Mouse (Mus musculus) frontal cortex, postnatal 10 days (tissue): ENCODE measurements around the gene Astl.
A peak's percentile ranks its signal among the peaks of the same experiment; 100 is the strongest.

Source experiments
- DNase-seq, 2 experiments: peaks; one replicate each; pipeline ENCODE4 v3.0.0; 2022; ENCODE audit warnings: low spot score in 2 of 2, mixed read lengths in 1 of 2

Astl gene

GRCm38 (mm10) chr2:127324456-127324855 lies 14.0 kb upstream of the Astl start:
- no peak for DNase-seq

DNA sequence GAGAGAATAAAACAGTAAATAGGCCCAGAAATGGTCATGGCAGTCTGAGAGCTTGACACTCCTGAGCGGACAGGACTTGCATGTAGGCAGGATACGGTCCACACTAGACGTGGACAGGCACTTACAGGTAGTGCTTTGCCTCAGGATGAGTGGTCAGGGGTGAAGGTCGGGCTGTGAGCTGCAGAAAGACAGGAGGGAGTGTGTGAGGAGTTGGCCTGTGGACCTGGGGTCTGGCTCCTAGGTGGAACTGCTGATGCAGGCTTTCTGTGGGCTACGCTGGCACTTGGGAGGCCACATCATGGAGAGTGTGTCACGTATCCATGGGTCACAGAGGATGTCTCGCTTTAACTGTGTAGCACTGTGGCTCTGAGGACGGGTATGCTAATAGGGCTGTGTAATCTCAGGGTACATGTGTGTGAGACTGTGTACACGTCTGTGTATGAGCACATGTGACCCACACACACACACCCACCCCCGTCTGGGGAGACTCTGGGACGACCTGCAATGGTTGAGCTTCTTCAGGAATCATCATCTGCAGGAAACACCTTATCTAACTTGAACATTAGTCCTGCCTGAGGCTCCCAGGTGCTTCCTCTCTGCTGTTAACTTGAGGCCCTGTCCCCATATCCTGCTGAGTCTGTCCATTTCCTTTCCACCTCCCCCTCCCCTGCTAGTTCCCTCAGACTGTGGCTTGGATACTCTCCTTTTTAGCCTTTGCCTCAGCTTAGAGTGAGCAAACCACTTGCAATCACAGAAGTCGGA lies 10.2 kb upstream of the Astl start:
- DNase-seq = no peak

GRCm38 (mm10) chr2:127332807-127333570 lies 5.5 kb upstream of the Astl start:
- DNase-seq = no peak

GRCm38 (mm10) chr2:127333945-127334603 lies 4.4 kb upstream of the Astl start:
- no peak for DNase-seq

GRCm38 (mm10) chr2:127335078-127335541 lies 3.3 kb upstream of the Astl start:
- DNase-seq = no peak

- DNase-seq = peak; percentile 53 to 61
These were observed 2.5 kb upstream of the Astl start, which contains the start of gene Dusp2 for GRCm38 (mm10) chr2:127335767-127336496. Gene Dusp2 (plus strand): TSS chr2:127336159.

- DNase-seq = no peak
These were observed 2.0 kb upstream of the Astl start for GRCm38 (mm10) chr2:127336497-127336832.

DNA sequence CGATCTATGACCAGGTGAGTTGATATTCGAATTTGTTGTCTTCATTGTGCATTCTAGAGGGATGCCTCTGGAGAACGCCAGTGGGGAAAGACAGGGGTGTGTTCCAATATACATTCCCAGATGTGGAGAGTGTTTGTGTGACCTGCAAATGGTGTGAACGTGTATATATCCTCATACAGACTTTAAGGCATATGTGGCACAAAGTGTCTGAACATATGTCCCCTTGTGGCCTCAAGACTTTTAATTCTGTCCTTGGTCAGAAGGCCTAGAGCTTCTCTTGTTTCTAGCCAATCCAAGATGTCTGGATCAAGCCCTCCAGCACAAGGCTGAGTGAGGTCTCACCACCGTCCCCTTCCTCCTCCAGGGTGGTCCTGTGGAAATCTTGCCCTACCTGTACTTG lies 1.6 kb upstream of the Astl start:
- DNase-seq = no peak

- no peak for DNase-seq
These were observed 908 bp upstream of the Astl start for GRCm38 (mm10) chr2:127337531-127337930.

- DNase-seq = no peak
These were observed 427 bp upstream of the Astl start for GRCm38 (mm10) chr2:127338012-127338411.

DNA sequence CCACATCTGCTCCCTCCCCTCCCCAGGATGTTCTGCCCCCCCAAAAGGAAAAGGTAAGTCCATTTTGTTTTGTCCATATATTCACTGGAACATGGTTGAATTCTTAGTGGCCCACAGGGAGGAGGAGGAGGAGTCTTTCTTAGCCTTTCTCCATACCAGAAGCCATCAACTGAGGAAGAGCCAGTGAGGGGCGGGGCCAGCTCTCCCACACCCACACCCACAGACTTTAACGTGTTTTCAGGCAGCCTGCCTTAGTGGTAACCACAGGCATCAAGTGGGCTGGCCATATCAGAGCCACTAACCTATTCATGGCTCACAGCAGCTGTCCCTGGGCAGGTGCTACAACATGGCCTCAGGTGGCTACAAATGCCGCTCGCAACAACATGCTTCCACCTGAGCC lies 394 bp downstream of the Astl start:
- DNase-seq = no peak

GRCm38 (mm10) chr2:127339262-127339661 lies 823 bp downstream of the Astl start:
- no peak for DNase-seq

- DNase-seq = peak in 1 of 2 experiments; percentile 27
These were observed 2.7 kb downstream of the Astl start for GRCm38 (mm10) chr2:127341159-127341558.

- DNase-seq = no peak
These were observed 7.9 kb downstream of the Astl start for GRCm38 (mm10) chr2:127346334-127346733.

GRCm38 (mm10) chr2:127347147-127347985 lies 8.9 kb downstream of the Astl start:
- DNase-seq = no peak

DNA sequence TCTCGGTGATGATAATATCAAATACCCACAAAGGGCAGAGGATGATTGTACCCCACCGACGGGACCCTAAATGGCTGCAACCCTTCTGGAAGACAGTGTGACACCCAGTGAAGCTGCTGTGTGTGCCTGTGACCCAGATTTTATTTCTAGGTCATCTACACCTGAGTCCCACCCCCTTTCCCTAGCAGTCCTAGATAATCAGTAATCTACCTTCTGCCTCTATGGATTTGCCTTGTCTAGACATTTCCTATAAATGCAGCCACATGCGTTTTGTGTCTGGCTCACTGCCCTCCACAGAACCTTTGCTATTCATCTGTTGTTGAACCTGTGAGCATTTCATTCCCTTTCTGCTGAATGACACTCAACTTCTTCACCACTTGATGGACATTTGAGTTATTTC lies 15.4 kb downstream of the Astl start:
- no peak for DNase-seq

GRCm38 (mm10) chr2:127362459-127363281 lies 24.2 kb downstream of the Astl start, which contains the start of gene Adra2b:
Gene Adra2b (plus strand): TSS chr2:127363208.
- DNase-seq = peak; percentile 62 to 84

DNA sequence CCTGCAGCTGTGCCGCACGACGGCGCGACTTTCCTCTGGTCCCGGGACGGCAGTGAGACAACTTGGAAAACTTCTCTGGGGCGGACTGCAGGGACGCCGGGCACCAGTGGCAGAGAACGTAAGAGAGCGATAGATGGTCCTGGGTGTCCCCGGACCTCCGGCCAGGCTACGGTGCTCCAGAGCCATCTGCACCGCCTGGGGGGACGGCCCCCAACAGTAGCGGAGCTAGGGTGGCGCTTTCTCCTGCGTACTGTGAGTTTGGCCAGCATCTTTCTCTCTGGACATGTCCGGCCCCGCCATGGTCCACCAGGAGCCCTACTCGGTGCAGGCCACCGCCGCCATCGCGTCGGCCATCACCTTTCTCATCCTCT lies 24.8 kb downstream of the Astl start:
- peak in 1 of 2 experiments; percentile 11 for DNase-seq

DNA sequence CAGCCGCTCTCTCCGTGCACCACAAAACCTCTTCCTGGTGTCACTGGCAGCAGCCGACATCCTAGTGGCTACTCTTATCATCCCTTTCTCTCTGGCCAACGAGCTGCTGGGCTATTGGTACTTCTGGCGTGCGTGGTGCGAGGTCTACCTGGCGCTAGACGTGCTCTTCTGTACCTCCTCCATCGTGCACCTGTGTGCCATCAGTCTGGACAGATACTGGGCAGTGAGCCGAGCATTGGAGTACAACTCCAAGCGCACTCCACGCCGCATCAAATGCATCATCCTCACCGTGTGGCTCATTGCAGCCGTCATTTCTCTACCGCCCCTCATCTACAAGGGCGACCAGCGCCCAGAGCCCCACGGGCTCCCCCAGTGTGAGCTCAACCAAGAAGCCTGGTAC lies 25.3 kb downstream of the Astl start:
- DNase-seq = no peak

DNA sequence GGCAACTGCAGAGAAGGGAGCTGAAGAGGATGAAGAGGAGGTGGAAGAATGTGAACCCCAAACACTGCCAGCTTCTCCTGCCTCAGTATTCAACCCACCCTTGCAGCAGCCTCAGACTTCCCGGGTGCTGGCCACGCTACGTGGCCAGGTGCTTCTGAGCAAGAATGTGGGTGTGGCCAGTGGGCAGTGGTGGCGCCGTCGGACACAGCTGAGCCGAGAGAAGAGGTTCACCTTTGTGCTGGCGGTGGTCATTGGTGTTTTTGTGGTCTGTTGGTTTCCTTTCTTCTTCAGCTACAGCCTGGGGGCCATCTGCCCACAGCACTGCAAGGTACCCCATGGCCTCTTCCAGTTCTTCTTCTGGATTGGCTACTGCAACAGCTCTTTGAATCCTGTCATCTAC lies 26.0 kb downstream of the Astl start:
- DNase-seq = no peak
